Mouse (Mus musculus): Measurements from ENCODE around the gene Tmem131.

DNA sequence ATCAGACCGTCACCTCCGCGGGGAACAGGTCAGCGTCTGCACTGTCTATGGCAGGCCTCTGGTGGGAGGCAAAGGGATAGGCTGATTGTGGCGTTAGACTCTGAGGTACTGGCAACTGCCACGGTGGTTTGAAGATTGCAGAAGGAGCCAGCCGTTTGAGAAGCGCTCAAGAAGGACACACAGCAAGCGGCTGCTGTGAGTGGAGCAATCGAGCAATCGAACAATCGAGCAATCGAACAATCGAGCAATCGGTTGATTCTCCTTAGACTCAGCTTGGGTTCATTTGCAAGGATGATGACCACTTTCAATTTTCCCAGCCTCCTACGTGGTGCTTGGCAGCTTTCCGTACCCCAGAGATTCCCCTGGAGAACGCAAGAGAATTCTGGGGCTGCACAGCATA is 184.4 kb downstream of the Tmem131 start:
- no peak for TF ChIP-seq CTCF (IDR thresholded peaks at IDR 0.05; ENCODE audit: borderline replicate concordance, insufficient read depth, low read length)
- TF ChIP-seq POLR2A (IDR thresholded peaks at IDR 0.05; ENCODE audit: low read depth, low read length), result no peak
